Mouse (Mus musculus): ENCODE results near the gene Mfsd9.

DNA sequence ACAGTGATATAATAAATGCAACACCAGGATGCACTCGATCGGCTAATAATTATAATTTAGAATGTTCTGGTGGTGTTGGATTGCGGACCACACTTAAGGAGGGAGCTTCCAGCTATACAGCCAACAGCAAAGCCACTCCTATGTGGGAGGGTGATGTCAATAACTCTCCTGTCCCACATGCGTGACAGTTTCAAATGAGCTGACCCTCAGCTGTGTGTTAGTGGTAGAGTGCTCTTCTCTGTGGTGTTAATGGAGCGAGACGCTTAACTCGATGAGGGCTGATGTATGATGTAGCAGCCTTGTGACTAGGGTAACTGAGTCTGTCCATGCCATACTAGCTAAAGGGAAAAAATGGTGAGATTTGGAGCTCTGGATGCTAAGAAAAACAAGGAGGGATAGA lies 7.0 kb downstream of the Mfsd9 start:
- TF ChIP-seq CTCF (IDR thresholded peaks at IDR 0.05; ENCODE audit: low read depth) (no peak), EP300 (IDR thresholded peaks at IDR 0.05; ENCODE audit: low read depth) (no peak)
